Mouse (Mus musculus) limb, embryonic 14.5 days (tissue): Measurements from ENCODE around the gene Rsrc1. TPM values are rescaled to one million over a fixed set of nuclear protein-coding genes. Genes with fewer than 3 reads are reported as not detected.
A peak's percentile ranks its signal among the peaks of the same experiment; 100 is the strongest.

Experiments
- ATAC-seq: fragments of 200-750 bp; cut with Nextera tagmentation; 2 replicates; pipeline ENCODE4 v1.8.0; 2017; ENCODE audit warnings: low read depth, moderate number of reproducible peaks, moderate TSS enrichment; ENCODE audit not compliant: low FRiP score
- DNase-seq: peaks from one replicate; pipeline ENCODE4 v3.0.0-alpha.2; 2015; ENCODE audit warnings: low spot score
- H3K27ac ChIP-seq: fragments of 300-500 bp; sonication (generic); replicated peaks from 2 replicates; pipeline ENCODE4 v1.5.1; 2014; ENCODE audit warnings: low read depth, mild to moderate bottlenecking, low read length, moderate library complexity, mixed read lengths
- H3K27me3 ChIP-seq: fragments of 300-500 bp; sonication (generic); 2 replicates; pipeline ENCODE4 v1.6.1; 2014; ENCODE audit warnings: low read length, mixed read lengths; ENCODE audit not compliant: control insufficient read depth, insufficient read depth
- H3K36me3 ChIP-seq: fragments of 300-500 bp; sonication (generic); 2 replicates; pipeline ENCODE4 v1.6.1; 2014; ENCODE audit warnings: mild to moderate bottlenecking, low read length, moderate library complexity, mixed read lengths; ENCODE audit not compliant: control insufficient read depth, insufficient read depth
- H3K4me1 ChIP-seq: fragments of 300-500 bp; sonication (generic); 2 replicates; pipeline ENCODE4 v1.6.1; 2014; ENCODE audit warnings: antibody characterized with exemption, low read length, mixed read lengths; ENCODE audit not compliant: control insufficient read depth, insufficient read depth
- H3K4me2 ChIP-seq: fragments of 300-500 bp; sonication (generic); replicated peaks from 2 replicates; pipeline ENCODE4 v1.6.1; 2014; ENCODE audit warnings: low read depth, mild to moderate bottlenecking, low read length, moderate library complexity; ENCODE audit not compliant: severe bottlenecking
- H3K4me3 ChIP-seq: fragments of 300-500 bp; sonication (generic); replicated peaks from 2 replicates; pipeline ENCODE4 v1.5.1; 2014; ENCODE audit warnings: low read length
- H3K9ac ChIP-seq: fragments of 300-500 bp; sonication (generic); 2 replicates; pipeline ENCODE4 v1.6.1; 2014; ENCODE audit warnings: mild to moderate bottlenecking, low read depth, low read length, moderate library complexity; ENCODE audit not compliant: severe bottlenecking
- H3K9me3 ChIP-seq: fragments of 300-500 bp; sonication (generic); 2 replicates; pipeline ENCODE4 v1.6.1; 2016; ENCODE audit warnings: low read length; ENCODE audit not compliant: control insufficient read depth
- POLR2A ChIP-seq: fragments of 200-500 bp; IDR thresholded peaks from 2 replicates; pipeline ENCODE4 v1.8.0; 2012; ENCODE audit warnings: inconsistent platforms, mild to moderate bottlenecking, moderate library complexity, borderline replicate concordance; ENCODE audit not compliant: insufficient read depth, insufficient read length; ENCODE audit errors: extremely low read depth
- WGBS: fragments of 180-500 bp; shearing (Covaris S2); extraction: QIAGEN DNeasy Blood & Tissue Kit; methylation state at CpG from one replicate; pipeline ENCODE4 v1.1.7; 2014; 5-methylcytosine and 5-hydroxymethylcytosine counted together
- polyA plus RNA-seq, 2 experiments: library from polyadenylated mRNA; depleted of rRNA in 1 of 2; stranded (reverse) in 1 of 2; unstranded in 1 of 2; fragments of >200 nt; fragmentation: Nextera tagmentation in 1 of 2; extraction: Ambion mirVana in 1 of 2; gene quantifications; 2 replicates each; pipeline versions ENCODE4 v1.2.1 to v1.2.3; 2012 to 2014

Gene Rsrc1
- polyA plus RNA-seq, 2 experiments = 22.9 to 41.8 TPM

GRCm38 (mm10) chr3:67375063-67375462, 393.9 kb downstream of the Rsrc1 start, which contains the start of gene Gm17402:
Gene Gm17402, minus strand, starts transcription at chr3:67375163.
- peak within 1 kb of the TSS; percentile 80 for H3K4me2 ChIP-seq
- peak within 1 kb of the TSS; percentile 57 for H3K4me3 ChIP-seq
- no peak within 1 kb of the TSS for H3K27ac ChIP-seq
- no peak for TF ChIP-seq POLR2A
- ATAC-seq (no peak), DNase-seq (no peak)
- H3K9ac ChIP-seq = peak within 1 kb of the TSS; percentile 55
- H3K4me1 ChIP-seq = no peaks in the 10 kb centered on the region
- H3K27me3 ChIP-seq = peaks cover 8% of the 10 kb centered on the region
- WGBS = 64% methylated on average over 3 of the region's 3 CpGs
- no peaks in the 10 kb centered on the region for H3K36me3 ChIP-seq
- no peaks in the 10 kb centered on the region for H3K9me3 ChIP-seq

- no peak overlapping the region for H3K27ac ChIP-seq
- no peaks in the 10 kb centered on the region for H3K4me1 ChIP-seq
- no peaks in the 10 kb centered on the region for H3K36me3 ChIP-seq
- TF ChIP-seq POLR2A = no peak
- DNase-seq = no peak
- no peaks in the 10 kb centered on the region for H3K9me3 ChIP-seq
- H3K9ac ChIP-seq = no peak overlapping the region
- no peak overlapping the region for H3K4me3 ChIP-seq
- H3K4me2 ChIP-seq = no peak overlapping the region
- peaks cover 8% of the 10 kb centered on the region for H3K27me3 ChIP-seq
- ATAC-seq = no peak
Observed at GRCm38 (mm10) chr3:67378215-67378614, 397.0 kb downstream of the Rsrc1 start.

Other genes starting within 250 kb of the Rsrc1 start
- gene Shox2, start 381 bp downstream of the Rsrc1 start, polyA plus RNA-seq (2012; rRNA removed) = 58.8 and 83.5 TPM in 2 replicates
- gene Shox2, start 381 bp downstream of the Rsrc1 start, polyA plus RNA-seq (2014; fragmentation: Nextera tagmentation; extraction: Ambion mirVana) = 36.5 and 41.5 TPM in 2 replicates